Mouse (Mus musculus): ENCODE results near the gene Adam26a. TPM values are rescaled to one million over a fixed set of nuclear protein-coding genes. Genes with fewer than 3 reads are reported as not detected.
"Not testable (repeated sequence)": the region's sequence is repeated elsewhere in the genome, so short reads cannot be mapped to it uniquely, and the experiment has no call there.

The Adam26a gene
- not detected in 2 replicates for polyA plus RNA-seq (2012; ENCODE audit: insufficient read depth, insufficient read length, low replicate concordance, missing spikeins)

- WGBS, result 99% methylated on average over 2 of the region's 2 CpGs
- not testable (repeated sequence) for H3K4me3 ChIP-seq (ENCODE audit: insufficient read depth, low read depth, low read length); H3K27ac ChIP-seq (ENCODE audit: insufficient read depth, low read depth, low read length)
Observed at GRCm38 (mm10) chr8:43576607-43577006, at the start of gene Adam26a. TSS of gene Adam26a (minus strand) at chr8:43576707.

GRCm38 (mm10) chr8:43616046-43616445, 39.5 kb upstream of the Adam26a start:
- TF ChIP-seq CTCF (IDR thresholded peaks at IDR 0.05; ENCODE audit: insufficient read depth, low read depth, low read length) (no peak), POLR2A (IDR thresholded peaks at IDR 0.05; ENCODE audit: insufficient read depth, low read depth, low read length) (no peak)
- H3K4me3 ChIP-seq (ENCODE audit: insufficient read depth, low read depth, low read length), result no peak overlapping the region
- no peaks in the 10 kb centered on the region for H3K4me1 ChIP-seq (ENCODE audit: control insufficient read depth, insufficient read depth, low read length)
- no peak overlapping the region for H3K27ac ChIP-seq (ENCODE audit: insufficient read depth, low read depth, low read length)
- 88% methylated on average over 1 of the region's 1 CpGs for WGBS

More at GRCm38 (mm10) chr8:43576607-43577006, at the start of gene Adam26a:
- H3K4me1 ChIP-seq (ENCODE audit: control insufficient read depth, insufficient read depth, low read length), result not testable (repeated sequence)

- not testable (repeated sequence) for H3K27ac ChIP-seq (ENCODE audit: insufficient read depth, low read depth, low read length); H3K4me3 ChIP-seq (ENCODE audit: insufficient read depth, low read depth, low read length); H3K4me1 ChIP-seq (ENCODE audit: control insufficient read depth, insufficient read depth, low read length)
- WGBS, result 86% methylated on average over 13 of the region's 13 CpGs
Observed at GRCm38 (mm10) chr8:43603657-43604056, 27.1 kb upstream of the Adam26a start.

- not testable (repeated sequence) for H3K4me3 ChIP-seq (ENCODE audit: insufficient read depth, low read depth, low read length); H3K4me1 ChIP-seq (ENCODE audit: control insufficient read depth, insufficient read depth, low read length); H3K27ac ChIP-seq (ENCODE audit: insufficient read depth, low read depth, low read length)
- 98% methylated on average over 15 of the region's 15 CpGs for WGBS
Observed at GRCm38 (mm10) chr8:43603166-43603565, 26.7 kb upstream of the Adam26a start.

GRCm38 (mm10) chr8:43528006-43528405, 48.5 kb downstream of the Adam26a start, which contains the start of gene Adam26b:
TSS of gene Adam26b (minus strand) at chr8:43528106.
- not testable (repeated sequence) for H3K27ac ChIP-seq (ENCODE audit: insufficient read depth, low read depth, low read length); H3K4me3 ChIP-seq (ENCODE audit: insufficient read depth, low read depth, low read length); H3K4me1 ChIP-seq (ENCODE audit: control insufficient read depth, insufficient read depth, low read length)

Other genes with a start within 250 kb of the Adam26a start
- not detected in 2 replicates for gene Adam26b, start 48.6 kb downstream of the Adam26a start, polyA plus RNA-seq (2012; ENCODE audit: insufficient read depth, insufficient read length, low replicate concordance, missing spikeins)
- not detected in 2 replicates for gene Gm5346, start 50.6 kb upstream of the Adam26a start, polyA plus RNA-seq (2012; ENCODE audit: insufficient read depth, insufficient read length, low replicate concordance, missing spikeins)
- not detected in 2 replicates for gene Adam34, start 133.3 kb upstream of the Adam26a start, polyA plus RNA-seq (2012; ENCODE audit: insufficient read depth, insufficient read length, low replicate concordance, missing spikeins)

Measured in olfactory bulb, adult 2 months (tissue).